Mouse (Mus musculus) liver, embryonic 16.5 days (tissue): Measurements from ENCODE around the gene Olfr374. TPM values are rescaled to one million over a fixed set of nuclear protein-coding genes. Genes with fewer than 3 reads are reported as not detected.

ENCODE experiments used
- ATAC-seq: fragments of 200-750 bp; cut with Nextera tagmentation; 2 replicates; pipeline ENCODE4 v1.8.0; 2017; ENCODE audit warnings: low read depth, mild to moderate bottlenecking, moderate number of reproducible peaks, moderate library complexity
- H3K27ac ChIP-seq: fragments of 300-500 bp; sonication (generic); 2 replicates; pipeline ENCODE4 v1.5.1; 2014; ENCODE audit warnings: mild to moderate bottlenecking, low read length
- H3K27me3 ChIP-seq: fragments of 300-500 bp; sonication (generic); 2 replicates; pipeline ENCODE4 v1.6.1; 2014; ENCODE audit warnings: low read depth, low read length, mixed read lengths; ENCODE audit not compliant: control insufficient read depth, insufficient read depth
- H3K36me3 ChIP-seq: fragments of 300-500 bp; sonication (generic); 2 replicates; pipeline ENCODE4 v1.6.1; 2014; ENCODE audit warnings: mild to moderate bottlenecking; ENCODE audit not compliant: control insufficient read depth, insufficient read depth
- H3K4me1 ChIP-seq: fragments of 300-500 bp; sonication (generic); 2 replicates; pipeline ENCODE4 v1.6.1; 2014; ENCODE audit warnings: low read depth, low read length, mixed read lengths; ENCODE audit not compliant: control insufficient read depth
- H3K4me2 ChIP-seq: fragments of 300-500 bp; sonication (generic); 2 replicates; pipeline ENCODE4 v1.6.1; 2014; ENCODE audit warnings: low read depth, low read length, mixed read lengths
- H3K4me3 ChIP-seq: fragments of 300-500 bp; sonication (generic); 2 replicates; pipeline ENCODE4 v1.5.1; 2014; ENCODE audit warnings: low read depth, mild to moderate bottlenecking, low read length
- H3K9ac ChIP-seq: fragments of 300-500 bp; sonication (generic); 2 replicates; pipeline ENCODE4 v1.6.1; 2014; ENCODE audit warnings: low read depth, low read length
- H3K9me3 ChIP-seq: fragments of 300-500 bp; sonication (generic); replicated peaks from 2 replicates; pipeline ENCODE4 v1.6.1; 2016; ENCODE audit warnings: low read length; ENCODE audit not compliant: control insufficient read depth
- WGBS: fragments of 180-500 bp; shearing (Covaris S2); extraction: QIAGEN DNeasy Blood & Tissue Kit; methylation state at CpG from one replicate; pipeline ENCODE4 v1.1.7; 2014; ENCODE audit not compliant: insufficient replicate concordance; 5-methylcytosine and 5-hydroxymethylcytosine counted together
- polyA plus RNA-seq: library from polyadenylated mRNA; unstranded; fragments of >200 nt; fragmentation: Nextera tagmentation; extraction: Ambion mirVana; gene quantifications from 2 replicates; pipeline ENCODE4 v1.2.1, GENCODE M21; 2015

Gene Olfr374
- polyA plus RNA-seq, 1 experiment from 2014 or later: not detected

DNA sequence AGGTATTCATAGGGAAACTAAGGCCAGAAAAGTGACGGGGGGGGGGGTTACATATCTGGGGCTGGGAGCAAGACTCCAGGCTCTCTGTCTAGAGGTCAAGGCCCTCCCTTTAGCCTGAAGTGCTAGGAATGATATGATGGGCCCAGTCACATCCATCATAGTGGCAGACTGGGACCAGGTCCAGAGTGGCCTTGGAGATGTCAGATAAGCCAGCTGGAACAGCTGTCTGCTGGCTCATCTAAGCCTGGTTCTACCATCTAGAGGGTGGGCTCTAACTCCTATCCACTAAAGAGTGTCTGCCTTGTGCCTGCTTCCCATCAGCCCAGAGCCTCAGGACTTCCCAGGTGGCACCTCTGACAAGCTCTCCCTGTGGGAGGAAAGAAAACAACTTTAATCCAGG lies 26.1 kb downstream of the Olfr374 start:
- H3K9ac ChIP-seq: no peak overlapping the region
- peaks cover 27% of the 10 kb centered on the region for H3K27me3 ChIP-seq
- no peaks in the 10 kb centered on the region for H3K36me3 ChIP-seq
- ATAC-seq: no peak
- H3K27ac ChIP-seq: no peak overlapping the region
- WGBS: 50% methylated on average over 1 of the region's 1 CpGs
- peaks cover 3% of the 10 kb centered on the region; the same call in 1 of the 2 replicates for H3K4me1 ChIP-seq
- H3K9me3 ChIP-seq: no peaks in the 10 kb centered on the region
- H3K4me3 ChIP-seq: no peak overlapping the region
- H3K4me2 ChIP-seq: no peak overlapping the region

DNA sequence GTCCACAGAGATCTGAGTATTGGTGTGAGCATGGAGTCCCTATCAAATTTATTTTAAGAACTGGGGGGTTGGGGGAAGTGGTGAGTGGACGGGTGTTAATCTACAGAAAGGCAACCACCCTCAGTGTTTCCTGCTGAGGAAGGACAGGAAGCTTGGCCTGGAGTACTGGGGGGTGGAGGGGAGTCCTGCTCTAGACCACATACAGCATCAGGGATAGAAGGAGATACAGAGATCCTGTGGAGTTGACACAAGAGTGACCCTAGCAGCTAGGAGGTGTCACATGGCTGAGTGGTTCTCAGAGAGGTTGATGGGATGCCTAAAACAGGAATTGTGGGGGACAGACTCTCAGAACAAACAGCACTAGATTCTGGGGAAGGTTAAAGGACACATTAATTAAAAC lies 26.7 kb downstream of the Olfr374 start:
- WGBS: 39% methylated on average over 1 of the region's 1 CpGs
- H3K9ac ChIP-seq: no peak overlapping the region
- H3K27me3 ChIP-seq: peaks cover 27% of the 10 kb centered on the region
- H3K36me3 ChIP-seq: no peaks in the 10 kb centered on the region
- ATAC-seq: peak; percentile 15; the same call in 1 of the 2 replicates
- no peaks in the 10 kb centered on the region for H3K9me3 ChIP-seq
- peaks cover 3% of the 10 kb centered on the region; the same call in 1 of the 2 replicates for H3K4me1 ChIP-seq
- no peak overlapping the region for H3K27ac ChIP-seq
- H3K4me2 ChIP-seq: no peak overlapping the region
- no peak overlapping the region for H3K4me3 ChIP-seq

DNA sequence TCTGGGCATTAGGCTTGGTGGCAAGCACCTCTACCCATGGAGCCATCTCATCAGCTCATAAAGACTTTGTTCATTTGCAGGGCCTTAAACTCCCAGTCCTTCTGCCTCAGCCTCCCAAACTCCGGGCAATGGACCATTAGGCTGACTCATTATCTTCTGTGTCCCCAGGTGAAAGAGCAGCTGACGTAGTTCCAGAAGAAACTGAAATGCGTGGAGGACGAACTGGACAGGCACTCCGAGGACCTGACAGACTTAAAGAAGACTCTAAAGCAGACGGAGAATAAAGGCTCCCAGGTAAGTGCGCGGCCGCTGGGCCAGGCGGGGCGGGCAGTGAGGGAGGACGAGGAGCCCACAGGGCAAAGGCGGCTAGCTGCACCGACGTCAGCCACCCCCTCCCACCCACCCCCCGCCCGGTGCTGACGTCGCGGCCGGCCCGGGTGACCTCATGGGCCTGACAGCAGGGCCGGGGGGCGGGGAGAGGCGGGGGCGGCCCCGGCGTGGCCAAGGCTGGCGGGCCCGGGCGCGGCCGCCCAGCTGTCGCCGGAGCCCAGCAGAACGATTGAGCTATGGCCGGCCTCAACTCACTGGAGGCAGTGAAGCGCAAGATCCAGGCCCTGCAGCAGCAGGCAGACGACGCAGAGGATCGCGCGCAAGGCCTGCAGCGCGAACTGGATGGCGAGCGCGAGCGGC lies 28.1 kb downstream of the Olfr374 start, which contains the start of gene Tpm4:
Gene Tpm4, plus strand, starts transcription at position 220 of the 690 bp plus-strand sequence.
- H3K9ac ChIP-seq: peak within 1 kb of the TSS; percentile 67
- no peaks in the 10 kb centered on the region for H3K9me3 ChIP-seq
- 2% methylated on average over 40 of the region's 49 CpGs for WGBS
- H3K4me1 ChIP-seq: peaks cover 3% of the 10 kb centered on the region; the same call in 1 of the 2 replicates
- ATAC-seq: peak; percentile 84
- peak within 1 kb of the TSS; percentile 67 for H3K4me2 ChIP-seq
- H3K27ac ChIP-seq: peak within 1 kb of the TSS; percentile 83
- H3K27me3 ChIP-seq: peaks cover 27% of the 10 kb centered on the region
- peak within 1 kb of the TSS; percentile 65 for H3K4me3 ChIP-seq
- H3K36me3 ChIP-seq: no peaks in the 10 kb centered on the region; the same call in 1 of the 2 replicates

DNA sequence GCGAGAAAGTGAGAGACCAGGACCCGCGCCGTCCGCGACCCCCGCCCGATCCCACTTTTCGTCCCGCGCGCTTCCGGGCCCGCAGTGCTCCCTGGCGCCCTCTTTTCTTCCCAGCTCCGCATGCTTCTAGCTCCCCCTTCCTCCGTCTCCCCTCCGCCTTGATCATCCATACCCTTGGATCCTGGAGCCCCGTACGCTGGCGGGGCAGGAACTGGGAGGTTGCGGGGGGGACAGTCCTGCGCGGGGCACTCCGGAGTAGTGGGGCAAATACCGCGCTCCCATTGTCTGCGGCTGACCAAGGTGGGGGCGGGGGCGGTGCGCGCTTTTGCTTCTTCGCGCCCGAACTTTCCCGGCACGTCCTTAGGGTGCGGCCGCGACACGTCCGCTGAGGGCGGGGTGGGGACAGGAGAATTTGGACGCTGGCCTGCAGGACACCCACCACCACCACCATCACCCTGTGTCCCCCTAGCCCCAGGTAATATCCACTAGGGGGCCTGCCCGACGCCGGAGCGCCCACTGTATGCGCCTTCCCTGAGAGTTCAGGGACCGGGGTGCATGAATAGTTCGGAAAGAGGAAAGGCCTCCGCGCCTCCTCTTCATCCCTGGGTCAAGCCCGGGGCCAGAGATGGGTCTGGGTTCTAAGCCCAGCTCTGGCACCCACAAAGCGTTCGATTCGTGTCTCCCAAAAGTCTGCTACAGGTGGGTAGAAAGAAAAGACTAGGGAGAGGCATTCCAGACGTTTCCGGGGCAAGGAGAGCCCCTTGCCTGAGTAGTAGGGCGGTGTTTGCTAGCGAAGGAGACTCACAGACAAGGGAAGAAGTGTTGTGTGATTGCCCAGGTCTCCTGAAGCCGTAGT lies 28.8 kb downstream of the Olfr374 start:
- no peaks in the 10 kb centered on the region; the same call in 1 of the 2 replicates for H3K36me3 ChIP-seq
- peak overlapping the region; percentile 83 for H3K27ac ChIP-seq
- peak overlapping the region; percentile 67 for H3K4me2 ChIP-seq
- H3K27me3 ChIP-seq: peaks cover 27% of the 10 kb centered on the region
- no peaks in the 10 kb centered on the region for H3K9me3 ChIP-seq
- peak overlapping the region; percentile 65 for H3K4me3 ChIP-seq
- peak; percentile 42 for ATAC-seq
- H3K9ac ChIP-seq: peak overlapping the region; percentile 67
- peaks cover 3% of the 10 kb centered on the region; the same call in 1 of the 2 replicates for H3K4me1 ChIP-seq
- WGBS: under 1% methylated on average over 60 of the region's 62 CpGs

DNA sequence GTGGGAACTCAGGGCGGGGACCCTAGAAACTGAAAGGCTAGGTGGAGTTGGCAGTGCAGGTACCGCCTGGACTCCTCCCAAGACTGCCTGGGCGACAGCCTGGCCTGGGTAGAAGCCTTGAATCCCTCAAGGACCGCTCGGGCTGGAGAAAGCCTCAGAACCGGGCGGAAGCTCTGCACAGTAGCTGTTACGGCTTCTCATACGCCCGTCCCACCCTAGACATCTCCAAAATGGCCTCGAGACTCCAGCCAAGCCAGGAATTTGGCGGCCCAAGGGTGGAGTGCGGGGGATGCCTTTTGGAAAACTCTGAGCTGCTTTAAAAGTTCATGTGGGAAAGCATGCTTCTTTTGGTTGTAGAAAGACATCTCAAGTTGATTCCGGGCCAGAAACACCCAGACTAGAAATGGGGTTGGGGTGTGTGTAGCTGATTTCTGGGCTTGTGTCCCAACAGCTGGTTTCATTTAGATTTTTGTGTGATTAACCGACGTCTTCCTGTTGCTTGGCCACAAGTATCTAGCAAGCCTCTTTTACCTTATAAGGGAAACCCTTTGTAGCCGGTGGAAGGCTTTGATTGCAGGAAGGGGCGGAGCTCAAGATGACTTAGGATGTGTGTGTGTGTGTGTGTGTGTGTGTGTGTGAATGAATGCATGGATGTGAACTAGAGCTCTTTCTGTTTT lies 29.6 kb downstream of the Olfr374 start:
- H3K4me2 ChIP-seq: peak overlapping the region; percentile 67
- 2% methylated on average over 18 of the region's 18 CpGs for WGBS
- H3K4me1 ChIP-seq: peaks cover 3% of the 10 kb centered on the region; the same call in 1 of the 2 replicates
- H3K9me3 ChIP-seq: no peaks in the 10 kb centered on the region
- ATAC-seq: no peak
- H3K9ac ChIP-seq: peak overlapping the region; percentile 67
- H3K4me3 ChIP-seq: peak overlapping the region; percentile 65
- H3K27me3 ChIP-seq: peaks cover 27% of the 10 kb centered on the region
- peak overlapping the region; percentile 83 for H3K27ac ChIP-seq
- no peaks in the 10 kb centered on the region; the same call in 1 of the 2 replicates for H3K36me3 ChIP-seq

DNA sequence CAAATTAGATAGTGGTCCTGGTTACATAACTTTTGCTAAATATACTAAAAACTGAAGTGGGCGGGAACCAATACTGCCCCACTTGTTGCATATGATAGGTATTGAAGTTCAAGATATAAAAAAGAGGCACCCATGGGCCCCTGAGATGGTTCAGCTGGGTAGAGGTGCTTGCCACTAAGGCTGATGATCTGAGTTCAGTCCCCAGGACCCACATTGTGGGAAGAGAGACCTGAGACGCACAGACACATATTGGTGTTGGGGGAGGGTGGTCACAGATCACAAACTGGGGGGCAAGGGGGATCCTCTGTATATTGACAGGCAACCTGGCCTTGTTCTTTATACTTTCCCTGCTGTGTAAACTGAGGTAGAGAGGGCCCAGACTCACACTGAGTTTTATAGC lies 30.6 kb downstream of the Olfr374 start:
- Histone ChIP-seq H3K36me3 (no peaks in the 10 kb centered on the region; the same call in 1 of the 2 replicates), H3K9me3 (no peaks in the 10 kb centered on the region), H3K9ac (no peak overlapping the region), H3K27me3 (peaks cover 27% of the 10 kb centered on the region), H3K27ac (no peak overlapping the region), H3K4me2 (no peak overlapping the region), H3K4me1 (peaks cover 3% of the 10 kb centered on the region; the same call in 1 of the 2 replicates), H3K4me3 (no peak overlapping the region)
- WGBS: 70% methylated on average over 2 of the region's 2 CpGs
- no peak for ATAC-seq

DNA sequence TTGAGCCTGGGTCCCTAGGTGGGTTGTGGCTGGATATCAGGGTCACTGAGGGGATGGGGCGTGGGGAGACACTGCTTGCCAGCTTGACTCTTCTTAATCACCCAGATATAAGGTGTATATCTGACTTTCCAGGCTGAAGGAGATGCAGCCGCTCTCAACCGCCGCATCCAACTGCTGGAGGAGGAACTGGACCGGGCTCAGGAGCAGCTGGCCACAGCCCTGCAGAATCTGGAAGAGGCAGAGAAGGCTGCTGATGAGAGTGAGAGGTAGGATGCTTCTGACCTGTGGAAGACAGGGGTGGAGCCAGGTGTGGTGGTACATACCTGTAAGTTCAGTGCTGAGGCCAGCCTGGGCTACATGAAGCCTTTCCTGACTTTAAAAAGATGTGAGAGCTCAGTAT lies 31.6 kb downstream of the Olfr374 start:
- H3K27ac ChIP-seq: no peak overlapping the region
- no peaks in the 10 kb centered on the region for H3K9me3 ChIP-seq
- no peaks in the 10 kb centered on the region; the same call in 1 of the 2 replicates for H3K36me3 ChIP-seq
- no peak overlapping the region for H3K4me3 ChIP-seq
- H3K9ac ChIP-seq: no peak overlapping the region
- WGBS: 73% methylated on average over 5 of the region's 5 CpGs
- no peak for ATAC-seq
- peaks cover 3% of the 10 kb centered on the region; the same call in 1 of the 2 replicates for H3K4me1 ChIP-seq
- H3K4me2 ChIP-seq: no peak overlapping the region
- peaks cover 27% of the 10 kb centered on the region for H3K27me3 ChIP-seq

DNA sequence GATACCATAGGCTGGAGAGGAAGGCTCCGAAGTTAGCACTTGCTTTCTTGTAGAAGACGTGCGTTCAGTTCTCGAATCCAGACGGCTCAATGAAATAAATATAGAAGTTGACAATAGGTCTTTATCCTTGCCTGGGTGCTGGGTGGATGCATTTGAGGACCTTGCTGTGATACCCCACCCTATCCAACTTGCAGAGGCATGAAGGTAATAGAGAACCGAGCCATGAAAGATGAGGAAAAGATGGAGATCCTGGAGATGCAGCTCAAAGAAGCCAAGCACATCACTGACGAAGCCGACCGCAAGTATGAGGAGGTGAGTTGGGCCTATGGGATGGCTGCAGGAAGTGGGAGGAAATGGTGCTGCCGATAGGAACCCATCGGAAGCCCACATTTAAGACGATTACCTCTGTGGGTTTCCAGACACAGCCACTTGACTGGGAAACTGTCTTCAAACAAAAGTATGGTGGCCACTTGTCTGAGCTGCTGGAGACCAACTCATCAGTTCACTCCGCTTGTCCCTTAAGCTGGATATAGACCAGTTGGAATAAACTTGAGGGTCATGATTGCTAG lies 36.5 kb downstream of the Olfr374 start:
- peaks cover 3% of the 10 kb centered on the region; the same call in 1 of the 2 replicates for H3K36me3 ChIP-seq
- H3K27ac ChIP-seq: no peak overlapping the region
- no peak overlapping the region for H3K9ac ChIP-seq
- no peak overlapping the region for H3K4me3 ChIP-seq
- H3K9me3 ChIP-seq: no peaks in the 10 kb centered on the region
- no peak overlapping the region for H3K4me2 ChIP-seq
- no peaks in the 10 kb centered on the region for H3K27me3 ChIP-seq
- ATAC-seq: no peak
- 55% methylated on average over 13 of the region's 13 CpGs for WGBS
- peaks cover 6% of the 10 kb centered on the region for H3K4me1 ChIP-seq
